Mouse (Mus musculus): ENCODE measurements around the gene Tmem39a. TPM values are rescaled to one million over a fixed set of nuclear protein-coding genes. Genes with fewer than 3 reads are reported as not detected.

Tmem39a gene
- polyA plus RNA-seq, 1 experiment = 38.3 TPM

- TF ChIP-seq CTCF (IDR thresholded peaks at IDR 0.05; ENCODE audit: extremely low read depth, insufficient read depth, insufficient read length, insufficient replicate concordance) (no peak), POLR2A (IDR thresholded peaks at IDR 0.05; ENCODE audit: low read depth, low read length) (no peak)
- H3K27ac ChIP-seq (ENCODE audit: insufficient read depth, low read length) = no peak overlapping the region
- WGBS = 78% methylated on average over 4 of the region's 4 CpGs
- H3K27me3 ChIP-seq (ENCODE audit: control insufficient read depth, insufficient read depth, low read length) = no peaks in the 10 kb centered on the region
- peaks cover 38% of the 10 kb centered on the region for H3K36me3 ChIP-seq (ENCODE audit: control insufficient read depth, insufficient read depth, low read length)
- no peaks in the 10 kb centered on the region for H3K4me1 ChIP-seq (ENCODE audit: control insufficient read depth, insufficient read depth, insufficient read length)
- DNase-seq (ENCODE audit: low read depth in 1 of 2, low spot score in 2 of 2) = no peak
- no peak overlapping the region for H3K4me3 ChIP-seq (ENCODE audit: extremely low read depth, insufficient read depth, insufficient read length)
Measured at GRCm38 (mm10) chr16:38587572-38587971, 29.1 kb downstream of the Tmem39a start.

- no peaks in the 10 kb centered on the region for H3K4me1 ChIP-seq (ENCODE audit: control insufficient read depth, insufficient read depth, insufficient read length)
- no peak overlapping the region for H3K27ac ChIP-seq (ENCODE audit: insufficient read depth, low read length)
- TF ChIP-seq CTCF (IDR thresholded peaks at IDR 0.05; ENCODE audit: extremely low read depth, insufficient read depth, insufficient read length, insufficient replicate concordance) (no peak), POLR2A (IDR thresholded peaks at IDR 0.05; ENCODE audit: low read depth, low read length) (no peak)
- no peaks in the 10 kb centered on the region for H3K27me3 ChIP-seq (ENCODE audit: control insufficient read depth, insufficient read depth, low read length)
- peaks cover 21% of the 10 kb centered on the region for H3K36me3 ChIP-seq (ENCODE audit: control insufficient read depth, insufficient read depth, low read length)
- 85% methylated on average over 3 of the region's 3 CpGs for WGBS
- no peak for DNase-seq (ENCODE audit: low read depth in 1 of 2, low spot score in 2 of 2)
- H3K4me3 ChIP-seq (ENCODE audit: extremely low read depth, insufficient read depth, insufficient read length) = no peak overlapping the region
Measured at GRCm38 (mm10) chr16:38591506-38591905, 33.0 kb downstream of the Tmem39a start.

GRCm38 (mm10) chr16:38592026-38592678 lies 33.7 kb downstream of the Tmem39a start:
- H3K36me3 ChIP-seq (ENCODE audit: control insufficient read depth, insufficient read depth, low read length) = peaks cover 19% of the 10 kb centered on the region
- H3K27me3 ChIP-seq (ENCODE audit: control insufficient read depth, insufficient read depth, low read length) = no peaks in the 10 kb centered on the region
- no peaks in the 10 kb centered on the region for H3K4me1 ChIP-seq (ENCODE audit: control insufficient read depth, insufficient read depth, insufficient read length)
- WGBS = 91% methylated on average over 12 of the region's 12 CpGs
- H3K27ac ChIP-seq (ENCODE audit: insufficient read depth, low read length) = no peak overlapping the region
- no peak for DNase-seq (ENCODE audit: low read depth in 1 of 2, low spot score in 2 of 2)
- no peak overlapping the region for H3K4me3 ChIP-seq (ENCODE audit: extremely low read depth, insufficient read depth, insufficient read length)
- TF ChIP-seq CTCF (IDR thresholded peaks at IDR 0.05; ENCODE audit: extremely low read depth, insufficient read depth, insufficient read length, insufficient replicate concordance) = no peak
- TF ChIP-seq POLR2A (IDR thresholded peaks at IDR 0.05; ENCODE audit: low read depth, low read length) = no peak

GRCm38 (mm10) chr16:38592946-38593345 lies 34.4 kb downstream of the Tmem39a start:
- H3K36me3 ChIP-seq (ENCODE audit: control insufficient read depth, insufficient read depth, low read length) = peaks cover 17% of the 10 kb centered on the region
- no peaks in the 10 kb centered on the region for H3K27me3 ChIP-seq (ENCODE audit: control insufficient read depth, insufficient read depth, low read length)
- no peak overlapping the region for H3K4me3 ChIP-seq (ENCODE audit: extremely low read depth, insufficient read depth, insufficient read length)
- TF ChIP-seq CTCF (IDR thresholded peaks at IDR 0.05; ENCODE audit: extremely low read depth, insufficient read depth, insufficient read length, insufficient replicate concordance) (no peak), POLR2A (IDR thresholded peaks at IDR 0.05; ENCODE audit: low read depth, low read length) (no peak)
- H3K4me1 ChIP-seq (ENCODE audit: control insufficient read depth, insufficient read depth, insufficient read length) = no peaks in the 10 kb centered on the region
- no peak overlapping the region for H3K27ac ChIP-seq (ENCODE audit: insufficient read depth, low read length)
- WGBS = 94% methylated on average over 4 of the region's 4 CpGs
- no peak for DNase-seq (ENCODE audit: low read depth in 1 of 2, low spot score in 2 of 2)

GRCm38 (mm10) chr16:38594435-38594834 lies 35.9 kb downstream of the Tmem39a start:
- TF ChIP-seq CTCF (IDR thresholded peaks at IDR 0.05; ENCODE audit: extremely low read depth, insufficient read depth, insufficient read length, insufficient replicate concordance) (no peak), POLR2A (IDR thresholded peaks at IDR 0.05; ENCODE audit: low read depth, low read length) (no peak)
- no peaks in the 10 kb centered on the region for H3K27me3 ChIP-seq (ENCODE audit: control insufficient read depth, insufficient read depth, low read length)
- H3K4me1 ChIP-seq (ENCODE audit: control insufficient read depth, insufficient read depth, insufficient read length) = no peaks in the 10 kb centered on the region
- 88% methylated on average over 1 of the region's 1 CpGs for WGBS
- no peak overlapping the region for H3K27ac ChIP-seq (ENCODE audit: insufficient read depth, low read length)
- no peak overlapping the region for H3K4me3 ChIP-seq (ENCODE audit: extremely low read depth, insufficient read depth, insufficient read length)
- H3K36me3 ChIP-seq (ENCODE audit: control insufficient read depth, insufficient read depth, low read length) = peaks cover 13% of the 10 kb centered on the region
- DNase-seq (ENCODE audit: low read depth in 1 of 2, low spot score in 2 of 2) = no peak

GRCm38 (mm10) chr16:38596099-38596498 lies 37.6 kb downstream of the Tmem39a start:
- DNase-seq (ENCODE audit: low read depth in 1 of 2, low spot score in 2 of 2) = no peak
- WGBS = 88% methylated on average over 2 of the region's 2 CpGs
- H3K4me3 ChIP-seq (ENCODE audit: extremely low read depth, insufficient read depth, insufficient read length) = no peak overlapping the region
- H3K27ac ChIP-seq (ENCODE audit: insufficient read depth, low read length) = no peak overlapping the region
- no peaks in the 10 kb centered on the region for H3K27me3 ChIP-seq (ENCODE audit: control insufficient read depth, insufficient read depth, low read length)
- no peaks in the 10 kb centered on the region for H3K4me1 ChIP-seq (ENCODE audit: control insufficient read depth, insufficient read depth, insufficient read length)
- TF ChIP-seq POLR2A (IDR thresholded peaks at IDR 0.05; ENCODE audit: low read depth, low read length) (no peak), CTCF (IDR thresholded peaks at IDR 0.05; ENCODE audit: extremely low read depth, insufficient read depth, insufficient read length, insufficient replicate concordance) (no peak)
- H3K36me3 ChIP-seq (ENCODE audit: control insufficient read depth, insufficient read depth, low read length) = peaks cover 9% of the 10 kb centered on the region

- H3K36me3 ChIP-seq (ENCODE audit: control insufficient read depth, insufficient read depth, low read length) = peaks cover 6% of the 10 kb centered on the region
- 87% methylated on average over 2 of the region's 2 CpGs for WGBS
Measured at GRCm38 (mm10) chr16:38596651-38597050, 38.2 kb downstream of the Tmem39a start.

More at GRCm38 (mm10) chr16:38596651-38597050, 38.2 kb downstream of the Tmem39a start:
- Histone ChIP-seq H3K27me3 (ENCODE audit: control insufficient read depth, insufficient read depth, low read length) (no peaks in the 10 kb centered on the region), H3K27ac (ENCODE audit: insufficient read depth, low read length) (no peak overlapping the region), H3K4me3 (ENCODE audit: extremely low read depth, insufficient read depth, insufficient read length) (no peak overlapping the region), H3K4me1 (ENCODE audit: control insufficient read depth, insufficient read depth, insufficient read length) (no peaks in the 10 kb centered on the region)
- TF ChIP-seq POLR2A (IDR thresholded peaks at IDR 0.05; ENCODE audit: low read depth, low read length) (no peak), CTCF (IDR thresholded peaks at IDR 0.05; ENCODE audit: extremely low read depth, insufficient read depth, insufficient read length, insufficient replicate concordance) (no peak)
- no peak for DNase-seq (ENCODE audit: low read depth in 1 of 2, low spot score in 2 of 2)
